Mouse (Mus musculus): Measurements from ENCODE around the gene Sema4a.

GRCm38 (mm10) chr3:88464425-88464824, 3.4 kb upstream of the Sema4a start:
- no peak for TF ChIP-seq EP300 (optimal IDR thresholded peaks at IDR 0.05)
- TF ChIP-seq CTCF (IDR thresholded peaks at IDR 0.05; ENCODE audit: low read depth): no peak
